Mouse (Mus musculus) lung, postnatal 0 days (tissue): ENCODE data around the gene Alg9. TPM values are rescaled to one million over a fixed set of nuclear protein-coding genes. Genes with fewer than 3 reads are reported as not detected.

Experiments
- ATAC-seq: fragments of 200-750 bp; cut with Nextera tagmentation; 2 replicates; pipeline ENCODE4 v1.8.0; 2017; ENCODE audit warnings: moderate library complexity
- DNase-seq: peaks from one replicate; pipeline ENCODE4 v3.0.0-alpha.2; 2016; ENCODE audit warnings: low spot score
- H3K27ac ChIP-seq: fragments of 300-500 bp; sonication (generic); 2 replicates; pipeline ENCODE4 v1.5.1; 2014; ENCODE audit warnings: antibody characterized with exemption, mild to moderate bottlenecking, low read length, mixed read lengths
- H3K27me3 ChIP-seq: fragments of 300-500 bp; sonication (generic); replicated peaks from 2 replicates; pipeline ENCODE4 v1.6.1; 2014; ENCODE audit warnings: low read length, mixed read lengths; ENCODE audit not compliant: insufficient read depth
- H3K36me3 ChIP-seq: fragments of 300-500 bp; sonication (generic); 2 replicates; pipeline ENCODE4 v1.6.1; 2014; ENCODE audit warnings: low read length, mixed read lengths; ENCODE audit not compliant: insufficient read depth
- H3K4me1 ChIP-seq: fragments of 300-500 bp; sonication (generic); 2 replicates; pipeline ENCODE4 v1.6.1; 2014; ENCODE audit warnings: antibody characterized with exemption, low read depth, low read length, mixed read lengths; ENCODE audit not compliant: insufficient read depth
- H3K4me2 ChIP-seq: fragments of 300-500 bp; sonication (generic); replicated peaks from 2 replicates; pipeline ENCODE4 v1.6.1; 2014; ENCODE audit warnings: low read depth, mild to moderate bottlenecking, low read length, moderate library complexity, mixed read lengths
- H3K4me3 ChIP-seq: fragments of 300-500 bp; sonication (generic); 2 replicates; pipeline ENCODE4 v1.5.1; 2014; ENCODE audit warnings: low read depth, low read length
- H3K9ac ChIP-seq: fragments of 300-500 bp; sonication (generic); replicated peaks from 2 replicates; pipeline ENCODE4 v1.6.1; 2014; ENCODE audit warnings: low read depth, mild to moderate bottlenecking
- H3K9me3 ChIP-seq: fragments of 300-500 bp; sonication (generic); 2 replicates; pipeline ENCODE4 v1.6.1; 2016; ENCODE audit warnings: low read length, mixed read lengths
- CTCF ChIP-seq: IDR thresholded peaks from 2 replicates; pipeline ENCODE4 v1.5.1; 2016; ENCODE audit warnings: antibody characterized with exemption, mild to moderate bottlenecking
- EP300 ChIP-seq: IDR thresholded peaks from 2 replicates; pipeline ENCODE4 v1.6.1; 2016; ENCODE audit warnings: antibody characterized with exemption, mild to moderate bottlenecking, control low read depth
- WGBS: fragments of 180-500 bp; shearing (Covaris S2); extraction: QIAGEN DNeasy Blood & Tissue Kit; methylation state at CpG from one replicate; pipeline ENCODE4 v1.1.7; 2014; 5-methylcytosine and 5-hydroxymethylcytosine counted together
- polyA plus RNA-seq: library from polyadenylated mRNA; unstranded; fragments of >200 nt; fragmentation: Nextera tagmentation; extraction: Ambion mirVana; gene quantifications from 2 replicates; pipeline ENCODE4 v1.2.1, GENCODE M21; 2015

Gene Alg9
- polyA plus RNA-seq, 1 experiment from 2014 or later, result 17.9 TPM

DNA sequence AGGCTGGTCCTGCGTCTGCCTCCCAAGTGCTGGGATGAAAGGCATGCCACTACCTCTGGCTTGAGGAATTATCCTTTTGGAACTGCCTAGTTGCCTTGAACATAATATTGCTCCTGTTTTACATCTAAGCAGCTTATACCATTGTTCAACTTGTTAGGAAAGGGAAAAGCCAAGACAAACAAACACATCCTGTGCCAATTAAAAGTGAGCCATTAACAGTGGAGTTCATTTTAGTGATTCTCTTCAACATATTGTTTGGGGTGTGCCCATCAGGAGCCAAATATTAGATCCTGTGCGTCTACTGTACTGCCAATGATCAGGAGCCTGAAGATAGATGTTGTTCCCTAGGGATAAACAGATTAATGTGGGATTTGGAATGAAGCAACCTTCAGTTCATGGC, 107.4 kb downstream of the Alg9 start:
- Histone ChIP-seq H3K27me3 (no peaks in the 10 kb centered on the region), H3K9ac (no peak overlapping the region), H3K4me3 (no peak overlapping the region), H3K4me1 (peaks cover 33% of the 10 kb centered on the region; the same call in 1 of the 2 replicates), H3K36me3 (peaks cover 11% of the 10 kb centered on the region; the same call in 1 of the 2 replicates), H3K27ac (no peak overlapping the region), H3K4me2 (no peak overlapping the region), H3K9me3 (no peaks in the 10 kb centered on the region)
- WGBS, result 61% methylated on average over 2 of the region's 2 CpGs
- DNase-seq (peak; percentile 45), ATAC-seq (no peak)
- TF ChIP-seq CTCF, result no peak
- TF ChIP-seq EP300, result peak; percentile 57

GRCm38 (mm10) chr9:50884093-50884492, 109.3 kb downstream of the Alg9 start:
- no peaks in the 10 kb centered on the region for H3K27me3 ChIP-seq
- H3K36me3 ChIP-seq, result peaks cover 2% of the 10 kb centered on the region; the same call in 1 of the 2 replicates
- H3K9me3 ChIP-seq, result no peaks in the 10 kb centered on the region
- H3K4me3 ChIP-seq, result no peak overlapping the region
- ATAC-seq, result no peak
- no peak overlapping the region for H3K4me2 ChIP-seq
- peaks cover 39% of the 10 kb centered on the region; the same call in 1 of the 2 replicates for H3K4me1 ChIP-seq
- TF ChIP-seq CTCF, result no peak
- no peak for TF ChIP-seq EP300
- H3K9ac ChIP-seq, result no peak overlapping the region
- 62% methylated on average over 8 of the region's 8 CpGs for WGBS
- DNase-seq, result no peak
- H3K27ac ChIP-seq, result peak overlapping the region; percentile 78

GRCm38 (mm10) chr9:50884741-50885599, 110.2 kb downstream of the Alg9 start:
- WGBS, result 39% methylated on average over 10 of the region's 10 CpGs
- Histone ChIP-seq H3K4me2 (0 out of 2 replicates have a peak overlapping the region, but pooled peaks have one; percentile 30), H3K27me3 (no peaks in the 10 kb centered on the region), H3K4me1 (peaks cover 39% of the 10 kb centered on the region; the same call in 1 of the 2 replicates), H3K9ac (no peak overlapping the region), H3K4me3 (no peak overlapping the region), H3K9me3 (no peaks in the 10 kb centered on the region), H3K36me3 (no peaks in the 10 kb centered on the region), H3K27ac (peak overlapping the region; percentile 78)
- TF ChIP-seq CTCF (no peak), EP300 (peak; percentile 88)
- DNase-seq, result peak; percentile 95
- peak; percentile 70 for ATAC-seq

DNA sequence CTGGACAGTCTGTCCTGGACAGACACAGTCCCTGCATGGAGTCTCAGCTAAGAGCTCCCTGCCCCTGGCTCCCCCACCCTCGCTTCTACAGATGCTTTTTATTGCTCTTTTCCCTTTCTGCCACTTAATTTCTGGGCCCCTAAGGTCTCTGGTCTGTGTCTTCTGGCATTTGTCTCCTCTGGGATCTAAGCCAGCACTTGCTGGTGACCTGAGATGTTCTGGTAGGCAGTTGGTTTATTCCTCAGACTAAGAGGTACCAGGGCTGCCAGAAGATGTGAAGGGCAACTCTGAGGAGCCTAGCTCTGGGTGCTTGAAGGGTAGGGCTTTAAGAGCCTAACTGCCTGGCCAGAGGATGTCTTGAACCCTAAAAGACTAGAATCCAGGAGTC, 110.8 kb downstream of the Alg9 start:
- DNase-seq (no peak), ATAC-seq (no peak)
- Histone ChIP-seq H3K4me1 (peaks cover 39% of the 10 kb centered on the region; the same call in 1 of the 2 replicates), H3K9me3 (no peaks in the 10 kb centered on the region), H3K27ac (peak overlapping the region; percentile 70), H3K9ac (no peak overlapping the region), H3K27me3 (no peaks in the 10 kb centered on the region), H3K4me3 (no peak overlapping the region), H3K36me3 (no peaks in the 10 kb centered on the region), H3K4me2 (0 out of 2 replicates have a peak overlapping the region, but pooled peaks have one; percentile 30)
- TF ChIP-seq CTCF, result no peak
- WGBS, result 57% methylated on average over 1 of the region's 1 CpGs

- Histone ChIP-seq H3K27me3 (no peaks in the 10 kb centered on the region), H3K9ac (no peak overlapping the region), H3K4me2 (no peak overlapping the region), H3K27ac (0 out of 2 replicates have a peak overlapping the region, but pooled peaks have one; percentile 34), H3K4me3 (no peak overlapping the region), H3K36me3 (no peaks in the 10 kb centered on the region), H3K9me3 (no peaks in the 10 kb centered on the region), H3K4me1 (peaks cover 39% of the 10 kb centered on the region; the same call in 1 of the 2 replicates)
- 93% methylated on average over 1 of the region's 1 CpGs for WGBS
- no peak for ATAC-seq
- DNase-seq, result no peak
- TF ChIP-seq EP300 (no peak), CTCF (no peak)
These were observed 112.1 kb downstream of the Alg9 start for GRCm38 (mm10) chr9:50886870-50887269.

DNA sequence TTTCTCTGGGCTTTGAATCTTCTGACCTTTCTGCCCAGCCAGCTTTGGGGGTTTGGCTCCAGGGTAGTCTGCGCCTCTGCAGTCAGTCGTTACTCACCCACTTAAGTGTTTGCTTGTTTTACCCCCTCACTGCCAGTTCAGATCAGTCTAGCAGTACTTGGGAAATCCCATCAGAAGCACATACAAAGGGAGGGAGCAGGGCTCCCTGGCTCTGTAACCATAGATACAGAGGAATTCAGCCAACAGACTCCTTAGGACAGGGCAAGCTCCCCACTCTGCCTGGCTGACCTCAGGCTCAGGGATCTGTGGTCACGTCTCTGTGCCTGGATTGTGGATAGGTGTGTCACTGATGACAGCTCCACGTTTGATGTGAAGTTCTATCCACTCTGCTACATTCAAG, 112.5 kb downstream of the Alg9 start:
- Histone ChIP-seq H3K4me3 (no peak overlapping the region), H3K9me3 (no peaks in the 10 kb centered on the region), H3K27ac (0 out of 2 replicates have a peak overlapping the region, but pooled peaks have one; percentile 16), H3K4me2 (no peak overlapping the region), H3K9ac (no peak overlapping the region), H3K4me1 (peaks cover 39% of the 10 kb centered on the region; the same call in 1 of the 2 replicates), H3K36me3 (no peaks in the 10 kb centered on the region), H3K27me3 (no peaks in the 10 kb centered on the region)
- TF ChIP-seq EP300 (no peak), CTCF (no peak)
- ATAC-seq (peak; percentile 72), DNase-seq (peak; percentile 90)
- 20% methylated on average over 4 of the region's 4 CpGs for WGBS
